Mouse (Mus musculus): ENCODE results near the gene Gm45233. TPM values are rescaled to one million over a fixed set of nuclear protein-coding genes. Genes with fewer than 3 reads are reported as not detected.

Gene Gm45233
- polyA plus RNA-seq, 3 experiments from 2014 or later = not detected

- no peak for ATAC-seq
These were observed 5.9 kb downstream of the Gm45233 start for GRCm38 (mm10) chr7:43449811-43450210.

- no peak for ATAC-seq
These were observed 7.8 kb downstream of the Gm45233 start for GRCm38 (mm10) chr7:43451726-43452125.

- no peak for ATAC-seq
These were observed 8.7 kb downstream of the Gm45233 start for GRCm38 (mm10) chr7:43452609-43453008.

- no peak for ATAC-seq
These were observed 9.8 kb downstream of the Gm45233 start for GRCm38 (mm10) chr7:43453599-43454355.

- no peak for ATAC-seq
These were observed 10.4 kb downstream of the Gm45233 start for GRCm38 (mm10) chr7:43454371-43454770.

- ATAC-seq = no peak
These were observed 18.9 kb downstream of the Gm45233 start, which contains the start of gene Vsig10l for GRCm38 (mm10) chr7:43462851-43463250. Gene Vsig10l, plus strand, starts transcription at chr7:43463151.

- no peak for ATAC-seq
These were observed 20.0 kb downstream of the Gm45233 start for GRCm38 (mm10) chr7:43463976-43464375.

- no peak for ATAC-seq
These were observed 21.0 kb downstream of the Gm45233 start for GRCm38 (mm10) chr7:43464864-43465343.

- peak; percentile 84 for ATAC-seq
These were observed 21.6 kb downstream of the Gm45233 start for GRCm38 (mm10) chr7:43465344-43466098.

GRCm38 (mm10) chr7:43466099-43466694 lies 22.3 kb downstream of the Gm45233 start:
- ATAC-seq = peak; percentile 69

- no peak for ATAC-seq
These were observed 26.4 kb downstream of the Gm45233 start for GRCm38 (mm10) chr7:43470373-43470772.

- peak; percentile 86 for ATAC-seq
These were observed 31.8 kb downstream of the Gm45233 start for GRCm38 (mm10) chr7:43475706-43476105.

GRCm38 (mm10) chr7:43476376-43476775 lies 32.4 kb downstream of the Gm45233 start:
- no peak for ATAC-seq

- peak; percentile 93 for ATAC-seq
These were observed 37.3 kb downstream of the Gm45233 start for GRCm38 (mm10) chr7:43481191-43481590.

- ATAC-seq = no peak
These were observed 38.3 kb downstream of the Gm45233 start for GRCm38 (mm10) chr7:43482090-43482716.

GRCm38 (mm10) chr7:43483236-43483635 lies 39.3 kb downstream of the Gm45233 start:
- no peak for ATAC-seq

GRCm38 (mm10) chr7:43488646-43489045 lies 44.7 kb downstream of the Gm45233 start:
- no peak for ATAC-seq

- no peak for ATAC-seq
These were observed 45.8 kb downstream of the Gm45233 start, which contains the start of gene Iglon5 for GRCm38 (mm10) chr7:43489631-43490125. Gene Iglon5, minus strand, starts transcription at chr7:43490075.

- ATAC-seq = no peak
These were observed 46.3 kb downstream of the Gm45233 start for GRCm38 (mm10) chr7:43490182-43490584.

GRCm38 (mm10) chr7:43490861-43491260 lies 46.9 kb downstream of the Gm45233 start:
- ATAC-seq = no peak

- ATAC-seq = peak; percentile 67
These were observed 51.6 kb downstream of the Gm45233 start for GRCm38 (mm10) chr7:43495343-43496021.
